Mouse (Mus musculus) limb, embryonic 10.5 days (tissue): ENCODE measurements around the gene Matk. TPM values are rescaled to one million over a fixed set of nuclear protein-coding genes. Genes with fewer than 3 reads are reported as not detected.

Experiments
- DNase-seq: peaks from one replicate; pipeline ENCODE4 v3.0.0-alpha.2; 2017; ENCODE audit warnings: low spot score
- H3K27ac ChIP-seq: fragments of 300-500 bp; sonication (generic); 2 replicates; pipeline ENCODE4 v1.5.1; 2016; ENCODE audit warnings: mild to moderate bottlenecking
- H3K27me3 ChIP-seq: fragments of 300-500 bp; sonication (generic); 2 replicates; pipeline ENCODE4 v1.6.1; 2016; ENCODE audit warnings: low read depth, mild to moderate bottlenecking; ENCODE audit not compliant: poor library complexity, severe bottlenecking
- H3K36me3 ChIP-seq: fragments of 300-500 bp; sonication (generic); 2 replicates; pipeline ENCODE4 v1.6.1; 2016; ENCODE audit warnings: mild to moderate bottlenecking, moderate library complexity
- H3K4me1 ChIP-seq: fragments of 300-500 bp; sonication (generic); 2 replicates; pipeline ENCODE4 v1.6.1; 2016
- H3K4me3 ChIP-seq: fragments of 300-500 bp; sonication (generic); 2 replicates; pipeline ENCODE4 v1.5.1; 2016; ENCODE audit warnings: mild to moderate bottlenecking, moderate library complexity
- H3K9me3 ChIP-seq: fragments of 300-500 bp; sonication (generic); replicated peaks from 2 replicates; pipeline ENCODE4 v1.6.1; 2016; ENCODE audit warnings: mild to moderate bottlenecking
- WGBS: fragments of 180-500 bp; shearing (Covaris S2); methylation state at CpG from one replicate; pipeline ENCODE4 v1.1.7; 2016; 5-methylcytosine and 5-hydroxymethylcytosine counted together
- microRNA-seq: library from miRNA; unstranded; fragments of <30 nt; microRNA quantifications from one replicate; pipeline ENCODE4, GENCODE M21; 2017
- polyA plus RNA-seq: library from polyadenylated mRNA; unstranded; fragments of >200 nt; fragmentation: Nextera tagmentation; extraction: Ambion mirVana; gene quantifications from 2 replicates; pipeline ENCODE4 v1.2.1, GENCODE M21; 2016

Gene Matk
- polyA plus RNA-seq, 1 experiment from 2014 or later = 3.0 TPM

GRCm38 (mm10) chr10:81302781-81303218 lies 50.1 kb downstream of the Matk start:
- Histone ChIP-seq H3K9me3 (no peaks in the 10 kb centered on the region), H3K4me1 (peaks cover 65% of the 10 kb centered on the region), H3K27me3 (no peaks in the 10 kb centered on the region), H3K4me3 (peak overlapping the region; percentile 16), H3K27ac (peak overlapping the region; percentile 42; the same call in 1 of the 2 replicates), H3K36me3 (peaks cover 58% of the 10 kb centered on the region)
- no peak for DNase-seq
- 82% methylated on average over 14 of the region's 14 CpGs for WGBS

- Histone ChIP-seq H3K36me3 (peaks cover 59% of the 10 kb centered on the region), H3K4me1 (peaks cover 60% of the 10 kb centered on the region), H3K4me3 (peak overlapping the region; percentile 16), H3K9me3 (no peaks in the 10 kb centered on the region), H3K27ac (peak overlapping the region; percentile 42; the same call in 1 of the 2 replicates), H3K27me3 (no peaks in the 10 kb centered on the region)
- 74% methylated on average over 10 of the region's 10 CpGs for WGBS
- DNase-seq = no peak
These were observed 50.5 kb downstream of the Matk start for GRCm38 (mm10) chr10:81303258-81303657.

- Histone ChIP-seq H3K4me1 (peaks cover 57% of the 10 kb centered on the region), H3K27ac (no peak overlapping the region), H3K4me3 (no peak overlapping the region), H3K27me3 (no peaks in the 10 kb centered on the region), H3K36me3 (peaks cover 59% of the 10 kb centered on the region), H3K9me3 (no peaks in the 10 kb centered on the region)
- DNase-seq = no peak
- 84% methylated on average over 7 of the region's 7 CpGs for WGBS
These were observed 51.0 kb downstream of the Matk start for GRCm38 (mm10) chr10:81303761-81304160.

- Histone ChIP-seq H3K4me1 (peaks cover 47% of the 10 kb centered on the region), H3K27me3 (no peaks in the 10 kb centered on the region), H3K36me3 (peaks cover 67% of the 10 kb centered on the region), H3K4me3 (no peak overlapping the region), H3K9me3 (no peaks in the 10 kb centered on the region), H3K27ac (no peak overlapping the region)
- WGBS = 25% methylated on average over 9 of the region's 9 CpGs
- peak; percentile 66 for DNase-seq
These were observed 52.0 kb downstream of the Matk start for GRCm38 (mm10) chr10:81304597-81305238.

GRCm38 (mm10) chr10:81305663-81306062 lies 52.9 kb downstream of the Matk start:
- H3K9me3 ChIP-seq = no peaks in the 10 kb centered on the region
- 96% methylated on average over 14 of the region's 14 CpGs for WGBS

GRCm38 (mm10) chr10:81306173-81306668 lies 53.5 kb downstream of the Matk start:
- WGBS = 96% methylated on average over 12 of the region's 12 CpGs
- no peak overlapping the region for H3K4me3 ChIP-seq

More at GRCm38 (mm10) chr10:81305663-81306062, 52.9 kb downstream of the Matk start:
- no peak for DNase-seq
- Histone ChIP-seq H3K4me1 (peaks cover 38% of the 10 kb centered on the region), H3K27ac (no peak overlapping the region), H3K27me3 (no peaks in the 10 kb centered on the region), H3K36me3 (peaks cover 77% of the 10 kb centered on the region), H3K4me3 (no peak overlapping the region)

GRCm38 (mm10) chr10:81306837-81307682 lies 54.3 kb downstream of the Matk start:
- no peak overlapping the region for H3K4me3 ChIP-seq
- peaks cover 83% of the 10 kb centered on the region for H3K36me3 ChIP-seq
- H3K27ac ChIP-seq = no peak overlapping the region
- DNase-seq = no peak
- no peaks in the 10 kb centered on the region for H3K9me3 ChIP-seq
- peaks cover 29% of the 10 kb centered on the region for H3K4me1 ChIP-seq
- WGBS = 95% methylated on average over 21 of the region's 21 CpGs
- H3K27me3 ChIP-seq = no peaks in the 10 kb centered on the region

More at GRCm38 (mm10) chr10:81306173-81306668, 53.5 kb downstream of the Matk start:
- Histone ChIP-seq H3K27ac (no peak overlapping the region), H3K36me3 (peaks cover 81% of the 10 kb centered on the region), H3K27me3 (no peaks in the 10 kb centered on the region), H3K4me1 (peaks cover 33% of the 10 kb centered on the region), H3K9me3 (no peaks in the 10 kb centered on the region)
- no peak for DNase-seq

- Histone ChIP-seq H3K27ac (no peak overlapping the region), H3K36me3 (peaks cover 100% of the 10 kb centered on the region), H3K4me1 (peaks cover 6% of the 10 kb centered on the region), H3K27me3 (no peaks in the 10 kb centered on the region), H3K4me3 (no peak overlapping the region), H3K9me3 (no peaks in the 10 kb centered on the region)
- WGBS = 85% methylated on average over 5 of the region's 5 CpGs
- no peak for DNase-seq
These were observed 56.8 kb downstream of the Matk start for GRCm38 (mm10) chr10:81309571-81309970.

Small RNA genes lying within 50 kb of the gene (microRNA-seq; reads per million reads assigned to microRNA genes)
- 15.5 reads per million, percentile 25 among the genes with 10 or more reads in this experiment for gene Mir3057

Other genes with a start within 250 kb of the Matk start
- 4.3 and 4.5 TPM in 2 replicates for gene Gng7, start 238.0 kb upstream of the Matk start, polyA plus RNA-seq
- gene Diras1, start 227.3 kb upstream of the Matk start, polyA plus RNA-seq = 0.11 and 0.18 TPM in 2 replicates
- gene Slc39a3, start 215.5 kb upstream of the Matk start, polyA plus RNA-seq = 10.9 and 14.7 TPM in 2 replicates
- 284 and 291 TPM in 2 replicates for gene Sgta, start 192.8 kb upstream of the Matk start, polyA plus RNA-seq
- 113 and 128 TPM in 2 replicates for gene Thop1, start 182.9 kb upstream of the Matk start, polyA plus RNA-seq
- gene Creb3l3, start 154.1 kb upstream of the Matk start, polyA plus RNA-seq = 0.58 and 0.66 TPM in 2 replicates
- gene Map2k2, start 147.0 kb upstream of the Matk start, polyA plus RNA-seq = 244 and 245 TPM in 2 replicates
- 9.6 and 11.7 TPM in 2 replicates for gene Zbtb7a, start 117.7 kb upstream of the Matk start, polyA plus RNA-seq
- gene Pias4, start 85.0 kb upstream of the Matk start, polyA plus RNA-seq = 73.6 and 73.9 TPM in 2 replicates
- gene Eef2, start 76.3 kb upstream of the Matk start, polyA plus RNA-seq = 575 and 611 TPM in 2 replicates
- gene Dapk3, start 69.9 kb upstream of the Matk start, polyA plus RNA-seq = 46.5 and 52.0 TPM in 2 replicates
- gene 4930442H23Rik, start 69.1 kb upstream of the Matk start, polyA plus RNA-seq = not detected in 2 replicates
- gene Nmrk2, start 50.9 kb upstream of the Matk start, polyA plus RNA-seq = not detected in 2 replicates
- 0.06 TPM in 1 of 2 replicates, not detected in the other for gene Atcay, start 22.1 kb upstream of the Matk start, polyA plus RNA-seq
- 2.0 and 5.0 TPM in 2 replicates for gene Zfr2, start 19.8 kb upstream of the Matk start, polyA plus RNA-seq
- 234 and 258 TPM in 2 replicates for gene Mrpl54, start 14.0 kb downstream of the Matk start, polyA plus RNA-seq
- gene Apba3, start 14.0 kb downstream of the Matk start, polyA plus RNA-seq = 56.5 and 57.6 TPM in 2 replicates
- 4.7 and 5.1 TPM in 2 replicates for gene Tjp3, start 38.6 kb downstream of the Matk start, polyA plus RNA-seq
- 67.0 and 71.3 TPM in 2 replicates for gene Pip5k1c, start 40.0 kb downstream of the Matk start, polyA plus RNA-seq
- 62.5 and 67.7 TPM in 2 replicates for gene Cactin, start 68.2 kb downstream of the Matk start, polyA plus RNA-seq
- gene Tbxa2r, start 75.8 kb downstream of the Matk start, polyA plus RNA-seq = 3.2 and 3.6 TPM in 2 replicates
- 0.09 TPM in 1 of 2 replicates, not detected in the other for gene Gipc3, start 90.3 kb downstream of the Matk start, polyA plus RNA-seq
- gene Hmg20b, start 97.5 kb downstream of the Matk start, polyA plus RNA-seq = 99.6 and 114 TPM in 2 replicates
- gene Mfsd12, start 104.6 kb downstream of the Matk start, polyA plus RNA-seq = 7.6 and 8.8 TPM in 2 replicates
- gene 4930404N11Rik, start 112.9 kb downstream of the Matk start, polyA plus RNA-seq = 0.24 and 0.38 TPM in 2 replicates
- 134 and 148 TPM in 2 replicates for gene Fzr1, start 125.6 kb downstream of the Matk start, polyA plus RNA-seq
- 101 and 115 TPM in 2 replicates for gene Dohh, start 131.5 kb downstream of the Matk start, polyA plus RNA-seq
- 3.8 and 4.2 TPM in 2 replicates for gene Gm48551, start 131.5 kb downstream of the Matk start, polyA plus RNA-seq
- gene Gm48552, start 136.1 kb downstream of the Matk start, polyA plus RNA-seq = 1.4 and 1.5 TPM in 2 replicates
- 1.9 and 2.9 TPM in 2 replicates for gene Smim24, start 140.1 kb downstream of the Matk start, polyA plus RNA-seq
- 9.3 and 19.8 TPM in 2 replicates for gene Nfic, start 202.7 kb downstream of the Matk start, polyA plus RNA-seq
- gene Celf5, start 229.8 kb downstream of the Matk start, polyA plus RNA-seq = 0.24 and 0.48 TPM in 2 replicates
- 100 and 102 TPM in 2 replicates for gene Ncln, start 243.5 kb downstream of the Matk start, polyA plus RNA-seq
- 0.34 and 0.39 TPM in 2 replicates for gene S1pr4, start 247.2 kb downstream of the Matk start, polyA plus RNA-seq